Mouse (Mus musculus) CH12.LX (cell line): ENCODE results near the gene Mvp. TPM values are rescaled to one million over a fixed set of nuclear protein-coding genes. Genes with fewer than 3 reads are reported as not detected.

Source experiments
- DNase-seq: peaks from one replicate; pipeline ENCODE4 v3.0.0-alpha.2; 2013; ENCODE audit errors: extremely low read depth
- H3K27ac ChIP-seq: 2 replicates; pipeline ENCODE4 v1.5.1; 2012; ENCODE audit warnings: low read depth, mild to moderate bottlenecking, control low read depth, moderate library complexity; ENCODE audit not compliant: insufficient read depth
- H3K27me3 ChIP-seq: replicated peaks from 2 replicates; pipeline ENCODE3; 2012; ENCODE audit warnings: inconsistent platforms
- H3K36me3 ChIP-seq, 2 experiments: replicated peaks in 1 of 2; 2 replicates each; pipeline versions ENCODE3 to v1.6.1; 2012; ENCODE audit warnings: inconsistent platforms in 1 of 2, low read length in 1 of 2, mild to moderate bottlenecking in 1 of 2, mixed read lengths in 1 of 2, moderate library complexity in 1 of 2; ENCODE audit not compliant: control insufficient read depth in 1 of 2, insufficient read depth in 1 of 2
- H3K4me1 ChIP-seq, 2 experiments: 2 replicates each; pipeline ENCODE4 v1.6.1; 2012; ENCODE audit warnings: inconsistent platforms in 1 of 2, moderate library complexity in 1 of 2; ENCODE audit not compliant: insufficient read depth in 2 of 2, control insufficient read depth in 1 of 2
- H3K4me2 ChIP-seq: 2 replicates; pipeline ENCODE4 v1.6.1; 2012; ENCODE audit warnings: low read depth, mild to moderate bottlenecking, control low read depth; ENCODE audit not compliant: poor library complexity, insufficient read depth, severe bottlenecking
- H3K4me3 ChIP-seq, 3 experiments: fragments of 150-350 bp in 1 of 3; sonication (generic) in 1 of 3; replicated peaks in 1 of 3; 2 replicates each; pipeline versions ENCODE3 to v1.5.1; 2011 to 2012; ENCODE audit warnings: low read depth in 2 of 3, low read length in 2 of 3, mild to moderate bottlenecking in 2 of 3, moderate library complexity in 2 of 3, control low read depth in 1 of 3, improper control_type of control experiment in 1 of 3, inconsistent platforms in 1 of 3, mixed read lengths in 1 of 3; ENCODE audit not compliant: poor library complexity in 1 of 3
- H3K79me2 ChIP-seq: replicated peaks from 2 replicates; pipeline ENCODE4 v1.6.1; 2012; ENCODE audit warnings: mild to moderate bottlenecking, moderate library complexity; ENCODE audit not compliant: control insufficient read depth, poor library complexity, insufficient read depth, severe bottlenecking; ENCODE audit errors: extremely low read depth
- H3K9ac ChIP-seq: 2 replicates; pipeline ENCODE4 v1.6.1; 2012; ENCODE audit warnings: low read depth, mild to moderate bottlenecking, control low read depth, moderate library complexity; ENCODE audit not compliant: insufficient read depth
- H3K9me3 ChIP-seq: replicated peaks from 2 replicates; pipeline ENCODE3; 2012; ENCODE audit warnings: low read length, inconsistent platforms, mixed read lengths
- BHLHE40 ChIP-seq: IDR thresholded peaks from 2 replicates; pipeline ENCODE4 v1.6.1; 2011; ENCODE audit warnings: mild to moderate bottlenecking, low read depth, low read length, improper control_type of control experiment
- CHD1 ChIP-seq: IDR thresholded peaks from 2 replicates; pipeline ENCODE4 v1.6.1; 2012; ENCODE audit warnings: low read depth, low read length, improper control_type of control experiment, inconsistent platforms
- CHD2 ChIP-seq: IDR thresholded peaks from 2 replicates; pipeline ENCODE4 v1.6.1; 2011; ENCODE audit warnings: low read length, improper control_type of control experiment
- ELF1 ChIP-seq: IDR thresholded peaks from 2 replicates; pipeline ENCODE4 v1.6.1; 2014; ENCODE audit warnings: low read depth, mild to moderate bottlenecking, inconsistent platforms, low read length, improper control_type of control experiment
- EP300 ChIP-seq: IDR thresholded peaks from 2 replicates; pipeline ENCODE4 v1.6.1; 2011; ENCODE audit warnings: low read length, improper control_type of control experiment
- ETS1 ChIP-seq: conservative IDR thresholded peaks from 2 replicates; pipeline ENCODE4 v1.6.1; 2012; ENCODE audit warnings: low read depth, mild to moderate bottlenecking, inconsistent platforms, low read length, improper control_type of control experiment, moderate library complexity
- HCFC1 ChIP-seq: IDR thresholded peaks from 2 replicates; pipeline ENCODE4 v1.6.1; 2012; ENCODE audit warnings: low read depth, mild to moderate bottlenecking, inconsistent platforms, low read length, improper control_type of control experiment
- JUND ChIP-seq: conservative IDR thresholded peaks from 2 replicates; pipeline ENCODE4 v1.6.1; 2011; ENCODE audit warnings: low read depth, low read length, improper control_type of control experiment
- MAFK ChIP-seq: IDR thresholded peaks from 2 replicates; pipeline ENCODE4 v1.6.1; 2011; ENCODE audit warnings: low read length, improper control_type of control experiment; ENCODE audit not compliant: insufficient replicate concordance
- MAZ ChIP-seq: IDR thresholded peaks from 2 replicates; pipeline ENCODE4 v1.6.1; 2012; ENCODE audit warnings: low read depth, mild to moderate bottlenecking, inconsistent platforms, low read length, improper control_type of control experiment, moderate library complexity
- MXI1 ChIP-seq: IDR thresholded peaks from 2 replicates; pipeline ENCODE4 v1.6.1; 2011; ENCODE audit warnings: mild to moderate bottlenecking, low read depth, low read length, improper control_type of control experiment
- SMC3 ChIP-seq: IDR thresholded peaks from 2 replicates; pipeline ENCODE4 v1.6.1; 2011; ENCODE audit warnings: low read depth, low read length, improper control_type of control experiment
- UBTF ChIP-seq: IDR thresholded peaks from 2 replicates; pipeline ENCODE4 v1.6.1; 2012; ENCODE audit warnings: low read depth, mild to moderate bottlenecking, inconsistent platforms, low read length, improper control_type of control experiment, moderate library complexity
- ZKSCAN1 ChIP-seq: IDR thresholded peaks from 2 replicates; pipeline ENCODE4 v1.6.1; 2012; ENCODE audit warnings: low read depth, inconsistent platforms, low read length, improper control_type of control experiment, borderline replicate concordance
- ZNF384 ChIP-seq: IDR thresholded peaks from 2 replicates; pipeline ENCODE4 v1.6.1; 2012; ENCODE audit warnings: low read depth, low read length, improper control_type of control experiment, inconsistent platforms
- dilution Hi-C: fragments of 300-500 bp; cut with MboI; formaldehyde crosslinking; loops from 2 replicates; pipeline ENCODE4 v1.14.3; 2020; ENCODE audit warnings: low sequenced_read_pairs; ENCODE audit not compliant: extremely low pct_unique_long_range_greater_than_20kb, extremely low pct_ligation_motif_present
- in situ Hi-C: fragments of 300-500 bp; cut with MboI; formaldehyde crosslinking; loops from 3 replicates; pipeline ENCODE4 v1.14.3; 2019; ENCODE audit warnings: low sequenced_read_pairs, low pct_ligation_motif_present, low pct_unique_long_range_greater_than_20kb, mixed read lengths
- polyA plus RNA-seq: library from polyadenylated mRNA; unstranded; fragments of >175 nt; gene quantifications from 2 replicates; pipeline ENCODE4 v1.2.1, GENCODE M21; 2012; ENCODE audit warnings: low read depth; ENCODE audit not compliant: insufficient read length
- total RNA-seq, 2 experiments: library from RNA; depleted of rRNA; stranded (reverse); fragments of 300-350 nt in 1 of 2; fragments of >200 nt in 1 of 2; gene quantifications; 2 replicates each; pipeline ENCODE4 v1.2.3; 2012 to 2014

Gene Mvp
- total and polyA plus RNA-seq, 3 experiments: 33.3 to 53.7 (median 52.1) TPM

DNA sequence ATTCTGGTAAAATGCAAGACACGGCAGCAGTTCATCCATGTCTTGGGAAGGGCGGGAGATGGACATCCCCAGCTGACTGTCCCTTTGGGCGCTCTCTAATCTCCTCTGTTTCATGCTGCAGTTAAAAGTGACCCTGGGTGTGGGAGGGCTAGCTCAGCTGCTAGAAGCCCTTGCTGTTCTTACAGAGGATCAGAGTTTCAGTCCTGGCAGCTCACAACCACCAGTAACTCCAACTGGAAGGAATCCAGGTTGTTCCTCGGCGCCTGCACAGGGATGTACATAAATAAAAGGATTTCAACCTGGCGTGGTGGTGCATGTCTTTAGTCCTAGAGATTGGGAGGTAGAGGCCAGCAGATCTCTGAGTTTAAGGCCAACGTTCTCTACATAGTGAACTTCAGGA is 31.3 kb downstream of the Mvp start:
- Histone ChIP-seq H3K27ac (no peak overlapping the region), H3K4me2 (no peak overlapping the region), H3K27me3 (no peaks in the 10 kb centered on the region), H3K4me1 (peaks cover 9 to 18% of the 10 kb centered on the region in 2 experiments), H3K36me3 (peaks cover 37 to 92% of the 10 kb centered on the region in 2 experiments), H3K79me2 (no peaks in the 10 kb centered on the region), H3K9ac (no peak overlapping the region), H3K4me3 (no peak overlapping the region), H3K9me3 (no peaks in the 10 kb centered on the region)
- in situ Hi-C loops: loop anchor here (5.0 to 25.0 kb wide), 2 partner anchors 36 to 804 kb away; partner anchors contain the start of genes Asphd1, Gm49388 and Setd1a
- DNase-seq: no peak
- TF ChIP-seq ELF1 (no peak), UBTF (no peak), ZNF384 (no peak), BHLHE40 (no peak), MAFK (no peak), JUND (no peak), CHD1 (no peak), CHD2 (no peak), SMC3 (no peak), MXI1 (no peak), ZKSCAN1 (no peak), HCFC1 (no peak), ETS1 (no peak), EP300 (no peak)
- dilution Hi-C loops: no loop called here

DNA sequence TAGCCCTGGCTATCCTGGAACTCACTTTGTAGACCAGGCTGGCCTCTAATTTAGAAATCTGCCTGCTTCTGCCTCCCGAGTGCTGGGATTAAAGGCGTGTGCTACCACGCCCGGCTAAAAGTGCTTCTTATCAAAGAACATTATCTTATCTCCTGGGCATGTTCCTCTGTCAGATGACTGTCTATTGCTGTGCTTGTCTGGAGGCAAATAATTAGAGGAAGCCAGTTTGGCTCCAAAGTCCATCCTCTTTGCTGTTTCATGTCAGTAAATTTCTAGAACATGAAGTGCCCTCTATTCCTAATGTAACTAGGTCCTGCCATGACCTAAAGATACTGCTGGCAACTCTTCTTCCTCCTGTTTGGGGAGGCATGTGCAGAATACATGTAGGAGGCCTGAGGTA is 32.4 kb downstream of the Mvp start:
- H3K4me3 ChIP-seq: no peak overlapping the region
- TF ChIP-seq UBTF (no peak), MAZ (no peak)
- peaks cover 9% of the 10 kb centered on the region for H3K79me2 ChIP-seq
- H3K9ac ChIP-seq: no peak overlapping the region
- no peak overlapping the region for H3K27ac ChIP-seq
- dilution Hi-C loops (no loop called here), in situ Hi-C loops (loop anchor here (5.0 to 25.0 kb wide), 2 partner anchors 35 to 805 kb away; partner anchors contain the start of genes Asphd1, Gm49388 and Setd1a)
- peaks cover 32 to 88% of the 10 kb centered on the region in 2 experiments for H3K36me3 ChIP-seq
- DNase-seq: no peak
- H3K27me3 ChIP-seq: no peaks in the 10 kb centered on the region
- H3K4me1 ChIP-seq: peaks cover 10 to 29% of the 10 kb centered on the region in 2 experiments
- no peak overlapping the region for H3K4me2 ChIP-seq
- no peaks in the 10 kb centered on the region for H3K9me3 ChIP-seq
